Mouse (Mus musculus) testis, adult 2 months (tissue): ENCODE measurements around the gene Gm28308. TPM values are rescaled to one million over a fixed set of nuclear protein-coding genes. Genes with fewer than 3 reads are reported as not detected.

Experiments used
- H3K27ac ChIP-seq: fragments of 200-500 bp; 2 replicates; pipeline ENCODE4 v1.5.1; 2012; ENCODE audit warnings: low read depth, low read length; ENCODE audit not compliant: control insufficient read depth, insufficient read depth
- H3K27me3 ChIP-seq: fragments of 200-500 bp; 2 replicates; pipeline ENCODE4 v1.6.1; 2012; ENCODE audit warnings: mild to moderate bottlenecking, low read length, moderate library complexity; ENCODE audit not compliant: control insufficient read depth, insufficient read depth
- H3K36me3 ChIP-seq: fragments of 200-500 bp; 2 replicates; pipeline ENCODE4 v1.6.1; 2012; ENCODE audit warnings: mild to moderate bottlenecking, low read length; ENCODE audit not compliant: control insufficient read depth, insufficient read depth
- H3K4me1 ChIP-seq: fragments of 200-500 bp; 2 replicates; pipeline ENCODE4 v1.6.1; 2012; ENCODE audit warnings: low read length; ENCODE audit not compliant: control insufficient read depth, insufficient read depth
- H3K4me3 ChIP-seq: fragments of 200-500 bp; 2 replicates; pipeline ENCODE4 v1.5.1; 2012; ENCODE audit warnings: low read depth, mild to moderate bottlenecking, low read length, moderate library complexity, mixed read lengths; ENCODE audit not compliant: control insufficient read depth
- CTCF ChIP-seq: fragments of 200-500 bp; IDR thresholded peaks from 2 replicates; pipeline ENCODE4 v1.5.1; 2012; ENCODE audit warnings: low read depth, mild to moderate bottlenecking, inconsistent platforms, low read length, moderate library complexity; ENCODE audit not compliant: control insufficient read depth, insufficient read depth, insufficient replicate concordance
- POLR2A ChIP-seq: fragments of 200-500 bp; IDR thresholded peaks from 2 replicates; pipeline ENCODE4 v1.6.1; 2012; ENCODE audit warnings: low read depth, mild to moderate bottlenecking, inconsistent platforms, low read length, moderate library complexity; ENCODE audit not compliant: control insufficient read depth
- polyA plus RNA-seq: library from polyadenylated mRNA; depleted of rRNA; stranded (reverse); fragments of >200 nt; gene quantifications from 2 replicates; pipeline ENCODE4 v1.2.3, GENCODE M21; 2012

Gene Gm28308
- polyA plus RNA-seq, 1 experiment = not detected

GRCm38 (mm10) chr6:52182030-52182429 is 31.1 kb downstream of the Gm28308 start:
- Histone ChIP-seq H3K4me3 (no peak overlapping the region), H3K27ac (no peak overlapping the region), H3K36me3 (no peaks in the 10 kb centered on the region), H3K4me1 (peaks cover 3% of the 10 kb centered on the region; the same call in 1 of the 2 replicates), H3K27me3 (peaks cover 2% of the 10 kb centered on the region)
- TF ChIP-seq POLR2A (no peak), CTCF (no peak)

DNA sequence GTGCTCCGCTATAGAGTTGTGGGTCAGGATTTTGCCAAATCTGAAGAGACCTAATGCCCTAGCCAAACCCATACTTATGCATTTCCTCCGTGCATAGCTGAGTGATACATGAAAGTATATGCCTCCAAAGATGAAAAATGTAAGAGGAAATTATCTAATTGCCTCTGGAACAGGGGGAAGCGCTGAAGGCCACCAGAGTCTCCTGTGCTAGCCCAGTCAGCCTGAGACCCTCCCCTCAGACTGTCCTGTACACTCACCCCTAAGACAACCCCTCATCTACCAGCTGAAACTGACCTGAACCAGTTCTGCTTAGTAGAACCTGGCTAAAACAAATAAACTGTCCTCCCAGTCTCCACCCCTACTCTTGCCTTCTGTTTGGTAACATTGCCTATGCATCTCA is 32.4 kb downstream of the Gm28308 start:
- TF ChIP-seq POLR2A = no peak
- no peak for TF ChIP-seq CTCF
- Histone ChIP-seq H3K4me3 (no peak overlapping the region), H3K27me3 (peaks cover 12% of the 10 kb centered on the region), H3K27ac (no peak overlapping the region), H3K4me1 (peaks cover 7% of the 10 kb centered on the region), H3K36me3 (no peaks in the 10 kb centered on the region)

- Histone ChIP-seq H3K27me3 (peaks cover 14% of the 10 kb centered on the region), H3K4me3 (no peak overlapping the region), H3K27ac (no peak overlapping the region), H3K36me3 (no peaks in the 10 kb centered on the region), H3K4me1 (peaks cover 7% of the 10 kb centered on the region)
- TF ChIP-seq CTCF (no peak), POLR2A (no peak)
Observed at GRCm38 (mm10) chr6:52180213-52180710, 32.9 kb downstream of the Gm28308 start.

GRCm38 (mm10) chr6:52179690-52180089 is 33.4 kb downstream of the Gm28308 start:
- Histone ChIP-seq H3K36me3 (no peaks in the 10 kb centered on the region), H3K27me3 (peaks cover 20% of the 10 kb centered on the region), H3K27ac (no peak overlapping the region), H3K4me3 (no peak overlapping the region), H3K4me1 (peaks cover 9% of the 10 kb centered on the region)
- TF ChIP-seq CTCF (no peak), POLR2A (no peak)

GRCm38 (mm10) chr6:52178918-52179665 is 34.0 kb downstream of the Gm28308 start:
- Histone ChIP-seq H3K27ac (no peak overlapping the region), H3K4me3 (no peak overlapping the region), H3K36me3 (no peaks in the 10 kb centered on the region), H3K4me1 (peaks cover 9% of the 10 kb centered on the region), H3K27me3 (peaks cover 20% of the 10 kb centered on the region)
- TF ChIP-seq CTCF = no peak
- TF ChIP-seq POLR2A = no peak

GRCm38 (mm10) chr6:52177806-52178205 is 35.3 kb downstream of the Gm28308 start:
- Histone ChIP-seq H3K27ac (no peak overlapping the region), H3K4me3 (no peak overlapping the region), H3K36me3 (no peaks in the 10 kb centered on the region), H3K4me1 (peaks cover 11% of the 10 kb centered on the region), H3K27me3 (peaks cover 20% of the 10 kb centered on the region)
- TF ChIP-seq POLR2A (no peak), CTCF (no peak)

DNA sequence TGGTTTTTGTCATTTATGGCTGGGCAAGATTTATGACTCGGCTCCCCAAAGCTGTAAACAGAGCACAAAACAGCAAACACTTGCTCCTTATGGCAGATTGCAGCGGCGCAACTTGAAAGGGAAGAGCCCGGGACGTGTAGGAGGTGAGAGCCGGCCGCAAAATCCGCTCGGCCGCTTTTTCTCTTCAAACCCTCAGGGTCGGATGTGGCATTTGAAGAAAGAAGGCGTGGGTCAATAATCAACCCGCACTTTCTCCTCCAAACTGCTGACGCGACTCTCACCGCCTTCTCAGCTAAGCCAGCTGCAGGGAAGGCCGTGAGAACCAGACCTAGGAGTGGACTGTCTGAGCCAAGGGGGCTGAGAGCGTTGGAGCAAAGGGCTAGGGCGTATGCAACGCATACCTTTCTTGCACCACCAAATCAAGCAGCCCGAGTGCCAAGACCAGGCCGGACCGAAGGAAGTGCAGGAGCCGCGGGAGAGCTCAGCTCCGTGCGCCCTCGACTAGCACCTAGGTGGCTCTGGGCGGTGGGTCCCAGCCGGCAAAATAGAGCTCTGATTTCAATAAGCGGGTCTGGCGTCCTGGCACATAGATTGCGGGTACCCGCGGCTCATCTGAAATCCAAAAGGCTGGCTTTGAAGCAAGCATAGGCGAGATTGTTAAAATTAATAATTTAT is 35.9 kb downstream of the Gm28308 start, which contains the start of gene 5730596B20Rik:
5730596B20Rik (plus strand) TSS at position 438 of the 675 bp plus-strand sequence.
- Histone ChIP-seq H3K27ac (no peak within 1 kb of the TSS), H3K4me1 (peaks cover 17% of the 10 kb centered on the region), H3K4me3 (no peak within 1 kb of the TSS), H3K27me3 (peaks cover 22% of the 10 kb centered on the region), H3K36me3 (no peaks in the 10 kb centered on the region)
- no peak for TF ChIP-seq CTCF
- no peak for TF ChIP-seq POLR2A
